Mouse (Mus musculus) embryonic fibroblast, embryonic 13.5 days (primary cell): ENCODE results near the gene Prrc2a.

Experiments used
- CTCF ChIP-seq: IDR thresholded peaks from 2 replicates; pipeline ENCODE4 v1.5.1; 2011; ENCODE audit warnings: mild to moderate bottlenecking, control low read depth, low read length, moderate library complexity, borderline replicate concordance; ENCODE audit not compliant: insufficient read depth
- POLR2A ChIP-seq: IDR thresholded peaks from 2 replicates; pipeline ENCODE4 v1.6.1; 2011; ENCODE audit warnings: low read depth, mild to moderate bottlenecking, control low read depth, low read length, moderate library complexity

DNA sequence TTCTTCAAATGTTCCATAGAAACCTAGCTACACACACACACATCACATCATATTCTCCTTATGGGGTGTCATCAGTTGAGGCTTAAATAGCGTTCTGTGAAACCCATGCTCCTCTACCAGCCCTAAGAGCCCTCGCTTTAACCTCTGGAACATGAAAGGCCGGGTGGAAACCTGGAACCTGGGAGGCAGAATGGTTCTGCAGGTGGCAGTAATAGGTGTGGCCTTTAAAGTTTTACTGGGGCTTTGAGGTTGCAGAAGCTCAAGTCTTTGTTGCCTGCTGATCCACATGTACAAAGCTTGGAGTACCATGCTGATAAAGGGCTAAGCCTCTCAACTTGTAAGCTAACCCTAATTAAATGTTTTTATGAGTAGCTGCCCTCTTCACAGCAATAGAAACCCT lies 17.3 kb downstream of the Prrc2a start:
- TF ChIP-seq CTCF = no peak
- no peak for TF ChIP-seq POLR2A
